Mouse (Mus musculus) urinary bladder, adult 2 months (tissue): ENCODE measurements around the gene Agmat. TPM values are rescaled to one million over a fixed set of nuclear protein-coding genes. Genes with fewer than 3 reads are reported as not detected.

ENCODE experiments used
- DNase-seq: peaks from one replicate; pipeline ENCODE4 v3.0.0; 2022; ENCODE audit warnings: low spot score
- polyA plus RNA-seq: library from polyadenylated mRNA; depleted of rRNA; stranded (reverse); fragments of >200 nt; gene quantifications from 2 replicates; pipeline ENCODE4 v1.2.3, GENCODE M21; 2012; rRNA removed

The Agmat gene
- polyA plus RNA-seq = not detected in 2 replicates

- DNase-seq = no peak
Measured at GRCm38 (mm10) chr4:141746578-141747346, at the start of gene Agmat. TSS of gene Agmat (plus strand) at chr4:141746672.

DNA sequence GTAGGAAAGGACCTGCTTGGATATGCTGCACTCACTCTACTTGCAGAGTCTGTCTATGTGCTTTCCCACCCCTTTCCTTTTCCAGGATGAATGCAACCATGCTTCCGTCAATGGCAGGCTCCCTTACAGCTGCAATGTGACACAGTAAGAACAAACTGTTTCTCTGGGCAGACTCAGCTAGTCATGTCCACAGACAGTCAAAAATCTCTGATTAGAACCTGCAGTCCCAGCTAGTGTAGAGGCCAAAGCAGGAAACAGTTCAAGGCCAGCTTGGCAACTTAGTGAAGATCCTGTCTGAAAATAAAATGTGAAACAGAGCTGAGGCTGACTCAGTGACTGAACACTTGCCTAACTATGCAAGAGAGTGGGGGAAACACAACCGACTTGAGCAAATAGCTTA is 41.8 kb upstream of the Agmat start:
- no peak for DNase-seq

DNA sequence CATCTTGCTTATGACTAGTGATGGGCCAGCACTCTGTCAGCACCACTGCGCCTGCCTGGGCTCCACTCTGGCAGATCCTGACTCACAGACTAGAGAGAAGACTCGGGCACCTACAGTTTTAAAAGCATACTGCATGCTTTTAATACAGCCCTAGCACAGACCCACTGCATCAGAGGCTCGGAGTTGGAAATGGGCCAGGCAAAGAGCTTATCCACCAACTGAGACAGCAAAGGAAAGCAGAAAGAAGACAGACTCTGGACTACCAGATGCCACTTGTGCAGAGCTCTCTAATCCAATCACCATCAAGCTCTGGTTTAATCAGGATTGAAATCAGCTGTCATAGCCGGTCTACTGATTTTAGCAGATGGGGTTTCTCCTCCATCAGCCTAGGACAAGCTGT is 41.1 kb upstream of the Agmat start:
- no peak for DNase-seq

DNA sequence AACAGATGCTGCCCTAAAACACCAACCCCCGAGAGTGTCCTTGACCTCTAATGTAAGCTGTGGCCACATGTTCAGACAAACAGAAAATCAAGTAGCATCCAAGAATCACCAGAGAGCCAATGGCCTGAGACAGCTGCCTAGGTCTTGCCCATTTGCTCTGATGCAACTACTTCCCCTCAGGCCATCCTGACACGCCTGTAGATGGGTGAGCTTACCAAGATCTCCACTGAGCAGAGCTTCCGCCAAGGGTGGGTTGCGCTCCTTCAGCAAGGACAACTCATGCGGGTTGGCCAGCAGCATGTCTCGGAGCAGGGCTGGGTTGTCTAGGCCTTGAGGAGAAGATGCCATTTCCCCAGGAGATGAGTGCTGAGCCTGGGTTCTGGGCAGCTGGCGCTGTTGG is 38.5 kb upstream of the Agmat start:
- no peak for DNase-seq

- no peak for DNase-seq
Measured at GRCm38 (mm10) chr4:141708971-141709370, 37.5 kb upstream of the Agmat start.

- no peak for DNase-seq
Measured at GRCm38 (mm10) chr4:141711250-141711649, 35.2 kb upstream of the Agmat start.

- no peak for DNase-seq
Measured at GRCm38 (mm10) chr4:141713598-141714142, 32.8 kb upstream of the Agmat start.

DNA sequence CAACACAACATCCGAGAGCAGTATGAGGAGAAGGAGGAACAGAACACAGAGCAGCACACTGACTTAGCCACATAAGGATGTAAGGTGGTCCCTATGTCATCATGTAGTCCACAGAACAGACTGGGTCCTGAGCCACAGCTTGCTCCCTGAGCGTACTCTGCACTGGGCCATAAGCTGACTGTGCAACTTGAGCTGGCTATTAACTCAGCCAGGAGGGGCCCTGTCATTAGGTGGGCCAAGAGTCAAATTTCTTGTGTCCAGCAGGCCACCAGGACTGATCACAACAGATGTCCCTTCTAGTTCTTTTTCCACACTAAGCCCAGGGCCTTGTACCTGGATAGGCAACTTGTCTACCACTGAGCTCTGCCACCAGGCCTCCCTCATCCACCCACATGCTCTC is 31.4 kb upstream of the Agmat start:
- no peak for DNase-seq

DNA sequence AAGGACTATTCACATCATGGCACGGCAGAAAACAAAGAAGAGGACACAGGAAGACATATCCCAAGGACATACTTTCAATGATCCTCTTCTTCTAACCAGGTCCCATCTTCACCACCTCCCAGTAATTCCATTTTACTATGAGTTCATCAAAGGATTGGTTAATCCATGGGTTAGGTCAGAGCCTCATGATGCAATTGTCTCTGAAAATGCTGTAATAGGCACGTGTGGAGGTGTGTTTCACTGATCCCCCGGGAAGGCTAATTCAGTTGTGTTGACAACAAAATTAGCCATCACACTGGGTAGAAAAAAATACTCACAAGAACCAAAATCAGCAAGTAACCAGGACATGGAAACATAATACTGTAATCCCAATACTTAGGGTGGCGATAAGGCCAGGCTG is 28.8 kb upstream of the Agmat start:
- no peak for DNase-seq

DNA sequence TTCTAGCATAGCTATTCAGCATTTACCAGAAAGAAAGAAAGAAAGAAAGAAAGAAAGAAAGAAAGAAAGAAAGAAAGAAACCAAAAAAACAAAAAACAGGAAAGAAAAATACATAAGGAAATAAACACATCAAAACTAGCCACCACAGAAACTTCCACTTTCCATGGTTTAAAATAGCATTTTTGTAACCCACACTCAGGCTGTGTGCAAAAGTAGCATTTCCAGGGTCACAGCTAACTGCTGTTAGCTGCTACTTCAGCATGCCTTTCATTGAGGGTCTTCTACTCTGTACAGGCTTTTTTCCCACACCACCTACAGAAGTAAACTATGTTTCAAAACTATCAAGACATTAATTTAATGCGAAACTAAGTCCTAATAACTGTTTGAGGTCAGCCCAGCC is 27.2 kb upstream of the Agmat start:
- DNase-seq = no peak

DNA sequence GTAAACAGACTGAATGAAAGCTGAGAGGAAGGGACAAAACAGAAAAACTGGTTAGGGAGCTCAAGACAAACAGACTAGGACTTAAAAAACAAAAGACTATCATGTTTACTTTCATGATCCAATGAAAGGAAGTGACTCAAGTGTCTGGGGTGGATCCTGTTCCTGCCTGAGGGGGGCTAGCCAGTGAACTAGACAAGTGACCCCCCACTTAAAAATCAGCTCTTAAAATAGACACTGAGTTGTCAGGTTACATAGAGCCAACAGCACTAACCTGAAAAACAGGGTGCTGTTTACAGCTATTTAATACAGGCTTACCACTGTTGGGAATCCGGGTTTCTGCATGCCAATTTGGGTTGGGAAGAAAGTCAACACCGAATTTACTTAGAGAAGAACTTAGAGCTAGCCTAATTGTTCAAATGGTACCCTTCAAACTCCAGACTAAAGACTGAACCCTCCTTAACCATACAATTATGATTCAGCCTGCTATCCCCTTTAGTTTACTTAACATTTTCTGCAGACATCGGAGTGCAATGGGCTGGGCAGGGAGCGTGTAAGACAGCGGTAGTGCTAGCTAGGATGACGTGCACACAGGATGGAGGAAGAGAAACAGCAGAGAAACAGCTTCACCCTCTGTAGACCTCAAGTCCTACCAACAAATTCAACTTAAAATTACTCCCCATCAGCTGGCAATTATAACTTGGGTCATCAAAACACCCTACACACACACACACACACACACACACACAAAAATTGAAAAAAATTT is 25.5 kb upstream of the Agmat start:
- no peak for DNase-seq

GRCm38 (mm10) chr4:141721961-141722360 is 24.5 kb upstream of the Agmat start:
- DNase-seq = no peak

DNA sequence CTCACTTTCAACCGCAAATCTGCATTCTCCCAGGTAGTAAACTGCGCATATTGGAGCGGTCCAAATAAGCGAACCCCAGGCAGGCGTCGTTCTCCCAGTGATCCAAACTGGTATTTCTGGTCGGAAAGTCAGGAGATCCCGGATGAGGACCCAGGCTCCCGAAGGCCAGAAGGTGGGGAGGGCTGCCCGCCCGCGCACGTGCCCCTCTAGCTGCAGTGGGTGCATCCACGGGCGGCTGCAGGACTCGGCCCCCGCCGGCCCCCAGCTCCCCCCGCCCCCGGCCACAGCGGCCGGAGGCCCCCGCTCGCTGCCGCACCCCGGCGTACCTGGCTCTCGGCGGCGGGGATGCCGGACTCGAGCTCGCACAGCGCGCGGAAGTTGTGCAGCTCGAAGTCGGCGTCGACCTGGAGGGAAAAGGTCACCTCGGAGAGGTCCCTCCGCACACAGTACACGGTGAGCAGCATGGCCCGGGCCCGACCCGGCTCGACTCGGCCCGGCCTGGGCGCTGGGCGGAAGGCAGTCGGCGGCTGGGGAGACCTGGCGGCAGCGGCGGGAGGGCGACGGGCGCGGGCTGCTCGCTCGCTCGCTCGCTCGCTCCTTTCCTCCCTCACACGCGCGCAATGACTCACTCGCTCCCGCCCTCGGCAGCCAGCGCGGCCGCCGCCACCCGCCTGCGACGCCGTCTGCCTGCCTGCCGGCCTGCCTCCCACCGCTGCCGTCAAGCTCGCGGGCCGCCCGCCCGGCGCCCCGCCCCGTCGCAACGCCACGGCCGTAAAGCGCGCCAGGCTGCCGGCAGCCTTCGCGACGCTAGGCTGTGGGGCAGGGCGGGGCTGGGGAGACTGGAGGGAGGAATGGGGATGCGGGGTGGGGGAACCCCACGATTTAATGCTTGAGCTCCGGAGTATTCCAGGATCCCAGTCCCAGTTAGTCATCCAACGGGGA is 23.5 kb upstream of the Agmat start, which contains the start of gene Ddi2:
Ddi2 (minus strand) TSS at position 689 of the 942 bp plus-strand sequence.
- DNase-seq = peak; percentile 82

- DNase-seq = no peak
Measured at GRCm38 (mm10) chr4:141723673-141724068, 22.8 kb upstream of the Agmat start.

- no peak for DNase-seq
Measured at GRCm38 (mm10) chr4:141724594-141724993, 21.9 kb upstream of the Agmat start.

DNA sequence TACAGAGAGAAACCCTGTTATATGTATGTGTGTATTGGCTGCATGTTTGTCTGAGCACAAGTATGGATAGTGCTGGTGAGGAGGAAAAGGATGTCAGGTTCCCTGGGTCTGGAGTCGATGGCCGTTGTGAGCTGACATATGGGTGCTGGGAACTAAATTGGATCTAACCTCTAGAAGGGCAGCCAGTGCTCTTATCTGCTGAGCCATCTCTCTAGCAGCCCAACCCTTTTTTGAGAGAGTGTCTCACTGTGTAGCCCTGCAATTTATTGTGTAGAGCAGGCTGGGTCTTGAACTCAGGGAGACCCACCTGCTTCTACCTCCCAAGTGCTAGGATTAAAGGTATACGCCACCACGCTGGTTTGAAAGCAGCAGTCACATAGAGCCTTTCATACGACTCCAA is 21.2 kb upstream of the Agmat start:
- DNase-seq = no peak

GRCm38 (mm10) chr4:141725738-141726137 is 20.7 kb upstream of the Agmat start:
- no peak for DNase-seq

DNA sequence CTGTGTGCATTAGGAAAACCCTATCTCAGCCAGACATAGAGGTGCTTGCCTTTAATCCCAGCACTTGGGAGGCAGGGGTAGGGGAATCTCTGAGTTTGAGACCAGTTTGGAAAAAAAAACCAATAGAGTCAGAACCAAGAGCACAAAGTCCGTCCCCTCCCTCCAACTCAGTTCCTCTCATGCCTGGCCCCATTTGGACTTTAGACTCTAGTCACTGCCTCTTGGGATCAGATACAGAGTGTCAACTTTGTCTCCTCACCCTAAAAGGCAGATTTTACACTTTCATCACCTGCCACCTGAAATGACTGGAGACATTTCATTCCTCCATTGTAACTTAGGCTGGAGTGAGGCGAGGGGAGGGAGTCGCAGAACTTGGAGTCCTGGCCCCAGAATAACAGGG is 17.2 kb upstream of the Agmat start:
- no peak for DNase-seq

DNA sequence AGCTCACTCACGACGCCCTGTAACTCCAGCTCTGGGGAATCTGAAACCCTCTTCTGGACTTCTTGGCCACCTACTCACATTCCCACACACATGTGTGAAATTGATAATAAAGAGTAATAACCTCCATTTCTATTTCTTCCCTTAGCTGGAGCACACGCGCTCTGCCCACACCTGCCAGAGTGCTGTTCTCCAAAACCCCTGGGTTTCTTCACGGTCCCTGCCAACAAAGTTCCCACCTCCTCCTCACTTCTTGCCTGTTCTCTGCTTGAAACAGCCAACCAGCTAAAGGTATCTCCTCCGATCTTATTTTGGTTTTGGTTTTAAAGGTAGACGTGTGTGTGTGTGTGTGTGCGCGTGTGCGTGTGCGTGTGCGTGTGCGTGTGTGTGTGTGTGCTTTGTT is 16.1 kb upstream of the Agmat start:
- no peak for DNase-seq

- no peak for DNase-seq
Measured at GRCm38 (mm10) chr4:141731766-141732165, 14.7 kb upstream of the Agmat start.

DNA sequence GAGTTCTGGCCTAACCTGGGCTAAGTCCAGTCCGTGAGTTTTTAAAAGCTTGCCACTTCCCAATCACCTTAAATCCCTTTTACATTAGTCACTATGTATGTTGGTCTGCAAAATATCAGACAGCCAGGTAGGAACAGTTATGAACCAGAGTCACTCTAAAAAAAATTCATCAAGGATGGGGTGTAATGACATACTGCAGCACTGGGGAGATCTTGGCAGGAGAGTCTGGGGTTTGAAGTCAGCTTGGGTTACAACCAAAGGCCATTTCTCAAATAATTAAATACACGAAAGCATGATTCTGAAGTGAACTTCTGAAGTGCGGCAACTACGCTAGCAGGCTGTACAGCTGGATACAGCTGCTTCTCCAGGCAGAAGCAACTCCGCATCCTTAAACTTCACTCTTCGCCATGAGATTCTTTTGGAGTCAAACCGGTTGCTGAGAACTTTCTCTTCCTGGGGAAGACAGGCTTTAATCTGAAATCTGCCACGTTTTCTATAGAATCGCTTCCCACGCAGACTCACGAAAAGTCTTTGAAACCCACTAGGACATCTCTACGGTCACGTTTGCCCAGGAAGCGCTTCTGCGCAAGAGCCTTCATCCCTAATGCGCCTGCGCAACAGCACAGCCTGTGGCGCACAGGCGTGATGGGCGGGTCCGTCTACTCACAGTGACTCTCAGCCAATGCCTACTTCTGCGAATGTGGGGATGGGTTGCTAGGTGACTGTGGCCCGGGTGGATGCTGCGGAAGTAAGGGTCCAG is 11.8 kb upstream of the Agmat start:
- peak; percentile 70 for DNase-seq
